Mouse (Mus musculus) right cerebral cortex, postnatal 14 days (tissue): ENCODE data around the gene C130026I21Rik.
A peak's percentile ranks its signal among the peaks of the same experiment; 100 is the strongest.
"Not testable (repeated sequence)": the region's sequence is repeated elsewhere in the genome, so short reads cannot be mapped to it uniquely, and the experiment has no call there.

Source experiments
- DNase-seq: peaks from one replicate; pipeline ENCODE4 v3.0.0; 2022

Gene C130026I21Rik

GRCm38 (mm10) chr1:85011933-85012332 is 258.4 kb downstream of the C130026I21Rik start:
- DNase-seq: not testable (repeated sequence)

DNA sequence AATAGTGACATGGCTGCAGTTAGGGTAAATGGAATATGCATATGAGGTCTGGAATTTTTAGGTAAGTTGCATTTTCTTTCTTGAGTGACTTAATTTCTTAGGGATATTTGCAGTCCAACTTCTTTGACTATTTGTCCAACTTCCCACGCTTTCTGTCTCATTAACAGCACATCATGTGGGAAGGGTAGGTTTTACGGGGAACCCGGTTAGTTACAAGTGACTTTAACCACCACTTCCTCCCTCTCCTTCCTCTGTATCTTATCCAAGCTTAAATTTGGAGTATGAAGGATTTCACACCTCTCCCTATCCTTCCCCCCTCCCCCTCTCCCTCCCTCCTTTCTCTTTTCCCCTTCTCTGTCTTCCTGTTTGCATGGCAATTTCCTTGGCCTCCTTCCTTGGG is 259.4 kb downstream of the C130026I21Rik start:
- DNase-seq: not testable (repeated sequence)

DNA sequence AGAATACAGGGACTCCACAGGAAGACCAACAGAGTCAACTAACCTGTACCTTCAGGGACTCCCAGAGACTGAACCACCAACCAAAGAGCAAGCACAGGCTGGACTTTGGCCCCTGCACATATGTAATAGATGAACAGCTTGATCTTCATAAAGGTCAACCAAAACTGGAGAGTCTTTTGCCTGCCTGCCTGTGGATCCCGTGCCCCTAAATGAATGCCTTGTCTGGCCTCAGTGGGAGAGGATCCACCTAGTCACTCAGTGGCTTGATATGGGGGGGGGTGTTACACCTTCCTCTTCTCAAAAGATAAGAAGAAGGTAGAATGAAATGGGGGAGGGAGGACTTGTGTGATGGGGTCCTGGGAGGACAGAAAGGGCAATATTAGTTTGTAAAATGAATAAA is 262.6 kb downstream of the C130026I21Rik start:
- not testable (repeated sequence) for DNase-seq

- not testable (repeated sequence) for DNase-seq
Observed at GRCm38 (mm10) chr1:84999241-84999640, 271.1 kb downstream of the C130026I21Rik start.

GRCm38 (mm10) chr1:84996305-84996704 is 274.1 kb downstream of the C130026I21Rik start:
- not testable (repeated sequence) for DNase-seq

- DNase-seq: peak; percentile 21
Observed at GRCm38 (mm10) chr1:84994461-84994860, 275.9 kb downstream of the C130026I21Rik start.

- not testable (repeated sequence) for DNase-seq
Observed at GRCm38 (mm10) chr1:84993688-84994319, 276.6 kb downstream of the C130026I21Rik start.

- DNase-seq: not testable (repeated sequence)
Observed at GRCm38 (mm10) chr1:84993235-84993634, 277.1 kb downstream of the C130026I21Rik start.

DNA sequence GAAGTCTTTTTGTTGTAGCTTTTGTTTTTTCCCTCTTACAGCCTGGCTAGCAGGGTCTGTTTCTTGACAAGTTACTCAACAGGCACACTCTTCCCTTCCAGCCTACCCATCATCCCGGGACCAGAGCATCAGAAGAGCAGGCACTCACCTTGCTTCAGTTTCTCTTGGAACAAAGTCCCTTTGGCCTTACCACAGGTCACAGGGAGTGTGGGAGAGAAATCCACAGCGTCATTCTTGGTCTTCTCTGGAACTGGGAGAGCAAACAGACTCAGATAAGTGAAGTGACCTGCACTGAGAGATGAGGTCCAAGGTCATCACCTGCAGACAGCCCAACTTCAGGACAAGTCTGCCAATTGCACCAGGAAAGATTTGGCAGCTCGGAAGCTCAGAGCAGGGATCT is 277.5 kb downstream of the C130026I21Rik start:
- DNase-seq: not testable (repeated sequence)

GRCm38 (mm10) chr1:84989044-84989443 is 281.3 kb downstream of the C130026I21Rik start:
- not testable (repeated sequence) for DNase-seq

DNA sequence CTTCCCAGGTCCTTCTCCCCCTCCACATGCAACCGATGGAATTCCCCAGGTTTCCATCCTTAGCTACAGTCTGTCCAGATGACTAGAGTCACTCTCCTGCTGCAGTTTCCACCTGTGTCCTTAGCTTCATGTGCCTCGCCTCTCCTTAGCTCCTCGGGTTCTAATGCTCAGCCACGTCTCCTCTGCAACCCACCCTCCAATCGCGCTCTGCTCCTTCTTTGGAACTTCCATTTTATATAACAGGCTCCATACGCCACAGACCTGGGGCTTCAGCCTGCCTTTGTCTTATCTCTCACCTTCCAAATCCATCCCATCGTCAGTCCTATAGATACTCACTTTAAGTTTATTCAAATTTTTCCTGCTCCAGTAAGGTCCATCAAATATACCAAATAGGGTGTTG is 282.6 kb downstream of the C130026I21Rik start:
- DNase-seq: not testable (repeated sequence)

DNA sequence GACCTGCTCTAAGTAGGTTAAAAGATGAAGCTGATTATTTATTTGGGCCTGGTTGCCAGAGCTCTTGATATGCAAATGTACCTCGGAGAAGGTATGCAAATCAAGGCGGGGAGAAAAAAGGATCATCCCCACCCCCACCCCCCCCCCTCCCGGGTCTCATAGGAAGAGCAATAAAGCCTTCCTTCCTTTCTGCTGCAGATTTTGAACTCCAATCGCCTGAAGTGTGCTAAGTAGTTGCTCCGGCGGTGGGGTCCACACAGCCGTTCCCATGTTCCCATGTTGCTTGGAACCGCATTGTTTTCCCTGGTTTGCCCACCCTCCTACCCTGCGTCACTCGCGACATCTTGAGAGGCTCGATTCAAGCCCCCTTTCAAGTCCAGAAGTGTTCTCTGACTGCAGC is 308.6 kb downstream of the C130026I21Rik start:
- not testable (repeated sequence) for DNase-seq

GRCm38 (mm10) chr1:84957713-84958112 is 312.7 kb downstream of the C130026I21Rik start:
- not testable (repeated sequence) for DNase-seq

DNA sequence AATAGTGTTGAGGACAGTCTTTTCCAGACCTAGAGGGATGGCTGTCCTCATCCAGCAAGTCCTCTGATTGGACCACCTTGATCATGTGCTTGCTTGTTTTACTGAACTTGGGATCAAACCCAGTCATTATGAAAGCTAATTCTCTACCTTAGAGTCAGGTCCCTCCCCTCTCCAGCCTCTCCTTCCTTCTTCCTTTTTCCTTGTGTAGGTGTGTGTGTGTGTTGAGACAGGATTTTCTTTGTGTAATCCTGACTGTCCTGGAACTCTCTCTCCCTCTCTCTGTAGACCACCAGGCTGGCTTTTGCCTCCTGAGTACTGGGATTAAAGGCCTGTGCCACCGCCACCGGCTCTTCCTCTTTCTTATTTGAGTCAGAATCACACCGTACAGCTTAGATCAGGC is 313.6 kb downstream of the C130026I21Rik start:
- DNase-seq: not testable (repeated sequence)

DNA sequence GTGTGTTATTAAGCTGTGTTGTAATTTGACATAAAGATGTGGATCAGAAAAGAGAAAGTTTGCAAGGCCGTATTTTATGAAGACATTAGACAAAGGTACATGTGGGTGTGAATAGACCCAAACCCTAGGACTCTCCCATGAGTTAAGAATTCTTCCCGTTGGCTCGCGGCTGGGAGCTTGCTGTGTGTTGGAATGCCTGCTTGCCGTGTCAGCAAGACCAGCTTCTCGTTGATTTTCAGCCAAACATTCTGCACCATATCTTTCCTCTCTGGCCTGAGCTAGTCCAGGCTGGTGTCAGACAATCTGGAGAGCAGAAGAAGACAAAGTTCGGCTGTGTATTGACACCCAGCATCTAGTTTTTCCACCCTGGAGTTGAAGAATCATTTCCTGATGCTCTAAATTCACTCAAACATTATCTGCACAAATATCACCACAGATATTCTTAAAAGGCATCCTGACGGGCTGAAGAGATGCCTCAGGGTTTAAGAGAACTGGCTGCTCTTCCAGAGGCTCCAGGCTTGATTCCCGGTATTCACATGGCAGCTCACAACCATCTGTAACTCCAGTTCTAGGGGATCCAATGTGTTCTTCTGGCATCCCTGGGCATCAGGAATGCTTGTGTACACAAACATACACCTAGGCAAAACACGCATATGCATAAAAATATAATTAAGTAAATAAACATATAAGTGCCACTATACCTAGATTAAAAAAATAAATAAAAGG is 317.7 kb downstream of the C130026I21Rik start:
- DNase-seq: no peak

GRCm38 (mm10) chr1:84951566-84951965 is 318.8 kb downstream of the C130026I21Rik start:
- DNase-seq: no peak

DNA sequence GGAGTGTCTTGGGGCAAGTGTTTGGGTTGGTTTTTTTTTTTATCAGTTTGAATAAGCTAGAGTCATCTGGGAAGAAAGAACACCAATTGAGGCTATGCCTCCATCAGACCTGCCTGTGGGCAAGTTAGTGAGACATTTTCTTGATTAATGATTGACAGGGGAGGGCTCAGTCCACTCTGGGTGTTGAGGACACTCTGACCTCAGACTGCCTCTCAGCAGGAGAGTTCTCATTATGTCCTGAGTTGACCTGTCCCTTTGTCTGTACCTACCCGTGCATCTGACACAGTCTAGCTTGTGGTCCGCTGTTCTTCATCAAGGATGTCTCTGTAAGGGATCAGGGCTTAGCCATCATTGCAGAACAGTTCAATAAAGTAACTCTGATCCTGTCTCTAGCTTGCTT is 323.0 kb downstream of the C130026I21Rik start:
- DNase-seq: no peak

- DNase-seq: no peak
Observed at GRCm38 (mm10) chr1:84945950-84946349, 324.4 kb downstream of the C130026I21Rik start.

DNA sequence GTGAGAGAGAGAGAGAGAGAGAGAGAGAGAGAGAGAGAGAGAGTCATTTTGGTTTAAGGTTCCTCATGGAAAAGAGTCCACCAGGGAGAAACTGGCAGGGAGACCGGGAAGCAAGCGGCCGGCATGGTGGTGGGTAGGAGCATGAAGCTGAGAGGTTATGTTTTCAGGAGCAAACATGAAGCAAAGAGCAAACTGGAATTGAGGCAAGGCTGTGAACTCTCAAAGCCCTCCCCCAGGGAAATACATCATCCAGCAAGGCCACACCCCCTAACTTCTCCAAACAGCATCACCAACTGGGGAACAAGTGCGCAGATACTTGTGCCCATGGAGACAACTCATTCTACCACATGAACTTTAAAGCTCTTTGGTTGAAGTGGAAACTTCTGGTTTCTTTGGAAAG is 326.8 kb downstream of the C130026I21Rik start:
- no peak for DNase-seq
